Mouse (Mus musculus): Measurements from ENCODE around the gene Olfr553. TPM values are rescaled to one million over a fixed set of nuclear protein-coding genes. Genes with fewer than 3 reads are reported as not detected.

Olfr553 gene
- total and polyA plus RNA-seq, 3 experiments, result not detected

Other genes starting within 250 kb of the Olfr553 start
Only the 20 nearest of the 24 such genes appear.
- not detected in 2 replicates for gene Olfr543, start 136.5 kb downstream of the Olfr553 start, total RNA-seq (2012; rRNA removed)
- not detected in 2 replicates for gene Olfr543, start 136.5 kb downstream of the Olfr553 start, total RNA-seq (2014; rRNA removed)
- gene Olfr543, start 136.5 kb downstream of the Olfr553 start, polyA plus RNA-seq (2012; ENCODE audit: insufficient read length, low read depth), result 0.89 and 1.1 TPM in 2 replicates
- gene Olfr544, start 129.9 kb downstream of the Olfr553 start, total RNA-seq (2012; rRNA removed), result not detected in 2 replicates
- not detected in 2 replicates for gene Olfr544, start 129.9 kb downstream of the Olfr553 start, total RNA-seq (2014; rRNA removed)
- gene Olfr544, start 129.9 kb downstream of the Olfr553 start, polyA plus RNA-seq (2012; ENCODE audit: insufficient read length, low read depth), result 0.07 and 0.23 TPM in 2 replicates
- not detected in 2 replicates for gene Olfr545, start 118.6 kb downstream of the Olfr553 start, total RNA-seq (2012; rRNA removed)
- not detected in 2 replicates for gene Olfr545, start 118.6 kb downstream of the Olfr553 start, total RNA-seq (2014; rRNA removed)
- gene Olfr545, start 118.6 kb downstream of the Olfr553 start, polyA plus RNA-seq (2012; ENCODE audit: insufficient read length, low read depth), result not detected in 2 replicates
- not detected in 2 replicates for gene Olfr547, start 83.5 kb downstream of the Olfr553 start, total RNA-seq (2012; rRNA removed)
- gene Olfr547, start 83.5 kb downstream of the Olfr553 start, total RNA-seq (2014; rRNA removed), result not detected in 2 replicates
- gene Olfr547, start 83.5 kb downstream of the Olfr553 start, polyA plus RNA-seq (2012; ENCODE audit: insufficient read length, low read depth), result not detected in 2 replicates
- not detected in 2 replicates for gene Olfr548-ps1, start 77.3 kb downstream of the Olfr553 start, total RNA-seq (2012; rRNA removed)
- gene Olfr548-ps1, start 77.3 kb downstream of the Olfr553 start, total RNA-seq (2014; rRNA removed), result not detected in 2 replicates
- not detected in 2 replicates for gene Olfr548-ps1, start 77.3 kb downstream of the Olfr553 start, polyA plus RNA-seq (2012; ENCODE audit: insufficient read length, low read depth)
- gene Olfr549, start 68.3 kb downstream of the Olfr553 start, total RNA-seq (2012; rRNA removed), result not detected in 2 replicates
- gene Olfr549, start 68.3 kb downstream of the Olfr553 start, total RNA-seq (2014; rRNA removed), result not detected in 2 replicates
- gene Olfr549, start 68.3 kb downstream of the Olfr553 start, polyA plus RNA-seq (2012; ENCODE audit: insufficient read length, low read depth), result not detected in 2 replicates
- gene Trim21, start 52.7 kb downstream of the Olfr553 start, total RNA-seq (2012; rRNA removed), result 10.4 and 10.5 TPM in 2 replicates
- gene Trim21, start 52.7 kb downstream of the Olfr553 start, total RNA-seq (2014; rRNA removed), result 15.4 and 16.1 TPM in 2 replicates
- 16.5 TPM in 2 replicates for gene Trim21, start 52.7 kb downstream of the Olfr553 start, polyA plus RNA-seq (2012; ENCODE audit: insufficient read length, low read depth)
- not detected in 2 replicates for gene Olfr550, start 46.8 kb downstream of the Olfr553 start, total RNA-seq (2012; rRNA removed)
- not detected in 2 replicates for gene Olfr550, start 46.8 kb downstream of the Olfr553 start, total RNA-seq (2014; rRNA removed)
- gene Olfr550, start 46.8 kb downstream of the Olfr553 start, polyA plus RNA-seq (2012; ENCODE audit: insufficient read length, low read depth), result not detected in 2 replicates
- gene Olfr551, start 26.3 kb downstream of the Olfr553 start, total RNA-seq (2012; rRNA removed), result not detected in 2 replicates
- gene Olfr551, start 26.3 kb downstream of the Olfr553 start, total RNA-seq (2014; rRNA removed), result not detected in 2 replicates
- gene Olfr551, start 26.3 kb downstream of the Olfr553 start, polyA plus RNA-seq (2012; ENCODE audit: insufficient read length, low read depth), result not detected in 2 replicates
- not detected in 2 replicates for gene Olfr552, start 20.4 kb downstream of the Olfr553 start, total RNA-seq (2012; rRNA removed)
- not detected in 2 replicates for gene Olfr552, start 20.4 kb downstream of the Olfr553 start, total RNA-seq (2014; rRNA removed)
- 0.16 TPM in 1 of 2 replicates, not detected in the other for gene Olfr552, start 20.4 kb downstream of the Olfr553 start, polyA plus RNA-seq (2012; ENCODE audit: insufficient read length, low read depth)
- not detected in 2 replicates for gene Olfr554, start 20.2 kb upstream of the Olfr553 start, total RNA-seq (2012; rRNA removed)
- not detected in 2 replicates for gene Olfr554, start 20.2 kb upstream of the Olfr553 start, total RNA-seq (2014; rRNA removed)
- gene Olfr554, start 20.2 kb upstream of the Olfr553 start, polyA plus RNA-seq (2012; ENCODE audit: insufficient read length, low read depth), result not detected in 2 replicates
- not detected in 2 replicates for gene Olfr555, start 40.6 kb upstream of the Olfr553 start, total RNA-seq (2012; rRNA removed)
- not detected in 2 replicates for gene Olfr555, start 40.6 kb upstream of the Olfr553 start, total RNA-seq (2014; rRNA removed)
- not detected in 2 replicates for gene Olfr555, start 40.6 kb upstream of the Olfr553 start, polyA plus RNA-seq (2012; ENCODE audit: insufficient read length, low read depth)
- not detected in 2 replicates for gene Olfr556, start 46.7 kb upstream of the Olfr553 start, total RNA-seq (2012; rRNA removed)
- gene Olfr556, start 46.7 kb upstream of the Olfr553 start, total RNA-seq (2014; rRNA removed), result not detected in 2 replicates
- gene Olfr556, start 46.7 kb upstream of the Olfr553 start, polyA plus RNA-seq (2012; ENCODE audit: insufficient read length, low read depth), result not detected in 2 replicates
- 6.5 and 8.1 TPM in 2 replicates for gene Trim68, start 69.1 kb upstream of the Olfr553 start, total RNA-seq (2012; rRNA removed)
- 7.7 and 8.0 TPM in 2 replicates for gene Trim68, start 69.1 kb upstream of the Olfr553 start, total RNA-seq (2014; rRNA removed)
- gene Trim68, start 69.1 kb upstream of the Olfr553 start, polyA plus RNA-seq (2012; ENCODE audit: insufficient read length, low read depth), result 10.9 and 11.6 TPM in 2 replicates
- not detected in 2 replicates for gene Olfr557, start 77.7 kb upstream of the Olfr553 start, total RNA-seq (2012; rRNA removed)
- gene Olfr557, start 77.7 kb upstream of the Olfr553 start, total RNA-seq (2014; rRNA removed), result not detected in 2 replicates
- not detected in 2 replicates for gene Olfr557, start 77.7 kb upstream of the Olfr553 start, polyA plus RNA-seq (2012; ENCODE audit: insufficient read length, low read depth)
- gene Olfr558, start 84.0 kb upstream of the Olfr553 start, total RNA-seq (2012; rRNA removed), result not detected in 2 replicates
- gene Olfr558, start 84.0 kb upstream of the Olfr553 start, total RNA-seq (2014; rRNA removed), result not detected in 2 replicates
- gene Olfr558, start 84.0 kb upstream of the Olfr553 start, polyA plus RNA-seq (2012; ENCODE audit: insufficient read length, low read depth), result not detected in 2 replicates
- gene Olfr33, start 100.9 kb upstream of the Olfr553 start, total RNA-seq (2012; rRNA removed), result not detected in 2 replicates
- not detected in 2 replicates for gene Olfr33, start 100.9 kb upstream of the Olfr553 start, total RNA-seq (2014; rRNA removed)
- not detected in 2 replicates for gene Olfr33, start 100.9 kb upstream of the Olfr553 start, polyA plus RNA-seq (2012; ENCODE audit: insufficient read length, low read depth)
- gene Olfr559, start 109.3 kb upstream of the Olfr553 start, total RNA-seq (2012; rRNA removed), result not detected in 2 replicates
- not detected in 2 replicates for gene Olfr559, start 109.3 kb upstream of the Olfr553 start, total RNA-seq (2014; rRNA removed)
- not detected in 2 replicates for gene Olfr559, start 109.3 kb upstream of the Olfr553 start, polyA plus RNA-seq (2012; ENCODE audit: insufficient read length, low read depth)
- not detected in 2 replicates for gene Olfr560, start 141.1 kb upstream of the Olfr553 start, total RNA-seq (2012; rRNA removed)
- gene Olfr560, start 141.1 kb upstream of the Olfr553 start, total RNA-seq (2014; rRNA removed), result not detected in 2 replicates
- gene Olfr560, start 141.1 kb upstream of the Olfr553 start, polyA plus RNA-seq (2012; ENCODE audit: insufficient read length, low read depth), result not detected in 2 replicates
- gene Olfr78, start 141.3 kb upstream of the Olfr553 start, total RNA-seq (2012; rRNA removed), result not detected in 2 replicates
- gene Olfr78, start 141.3 kb upstream of the Olfr553 start, total RNA-seq (2014; rRNA removed), result not detected in 2 replicates
- gene Olfr78, start 141.3 kb upstream of the Olfr553 start, polyA plus RNA-seq (2012; ENCODE audit: insufficient read length, low read depth), result not detected in 2 replicates

Measured in CH12.LX (cell line).